In genomic region chr10:95292269-95292668, GRCm38 (mm10) we compare ENCODE assay signal across 1 mouse cellular context.
TF ChIP-seq lines count a peak whose summit lies in the region.

No protein-coding gene starts in this region.

TF ChIP-seq in MEL, 35 proteins besides CTCF, POLR2A, EP300 and RAD21:
- TF ChIP-seq CHD2 (IDR thresholded peaks at IDR 0.05; ENCODE audit: low read length) (peak; percentile 45; the same call in 1 of the 2 replicates), ETS1 (IDR thresholded peaks at IDR 0.05; ENCODE audit: low read depth, low read length) (peak; percentile 66), SIN3A (IDR thresholded peaks at IDR 0.05; ENCODE audit: low read length) (peak; percentile 54; the same call in 1 of the 2 replicates), RCOR1 (IDR thresholded peaks at IDR 0.05; ENCODE audit: low read depth, low read length) (no peak), GATA1 (IDR thresholded peaks at IDR 0.05; ENCODE audit: low read depth, low read length) (peak; percentile 79), JUND (IDR thresholded peaks at IDR 0.05; ENCODE audit: low read depth, low read length) (no peak), TCF12 (IDR thresholded peaks at IDR 0.05; ENCODE audit: low read depth, low read length) (0 out of 2 replicates have a peak, but pooled peaks have one; percentile 30)
